Comparison of ENCODE assay signal across 18 mouse cellular contexts in the genomic region with DNA sequence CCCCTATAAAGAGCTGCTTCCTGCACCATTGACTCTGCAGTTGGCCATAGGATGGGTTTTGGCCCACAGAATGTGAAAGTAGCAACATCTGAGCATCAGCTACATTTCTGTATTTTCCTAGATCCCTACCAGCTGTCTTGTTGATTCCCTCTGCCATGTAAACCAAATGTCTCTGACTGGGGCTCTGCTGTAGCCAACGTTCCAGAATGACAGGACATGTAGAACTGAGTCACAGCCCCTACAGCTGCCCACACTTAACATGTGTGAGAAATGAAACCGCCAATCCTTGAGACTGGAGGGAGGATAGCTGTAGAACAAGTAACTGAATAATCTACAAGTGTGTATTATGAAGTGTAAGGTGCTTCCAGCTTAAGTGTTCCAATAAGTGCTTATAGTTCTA.
"Had no signal": no experiment of that assay in that cellular context is flagged by ENCODE, and none has a peak within 500 bp of the region (broad histone marks: within the 10 kb centered on the region; RNA-seq: fewer than 3 reads in every experiment).

No protein-coding gene starts in this region.

- H3K9ac ChIP-seq: lung, embryonic 14.5 days; midbrain, embryonic 12.5 days; neural tube, embryonic 13.5 days; neural tube, embryonic 15.5 days had no signal

- H3K27ac ChIP-seq: midbrain, embryonic 10.5 days; midbrain, embryonic 12.5 days; neural tube, embryonic 13.5 days; neural tube, embryonic 15.5 days had no signal

- H3K9me3 ChIP-seq: midbrain, embryonic 10.5 days; midbrain, embryonic 12.5 days; neural tube, embryonic 13.5 days; neural tube, embryonic 15.5 days had no signal

- H3K4me1 ChIP-seq: midbrain, embryonic 10.5 days; midbrain, embryonic 12.5 days had no signal

- DNase-seq: lung, embryonic 14.5 days; lung, postnatal 10 days; lung, postnatal 4 days; midbrain, embryonic 14.5 days; retina, postnatal 1 day; right cerebral cortex, adult 18-20 months; right cerebral cortex, postnatal 25 days; right cerebral cortex, postnatal 4 days; spleen, adult 18-20 months; thymus, adult 18-20 months; thymus, postnatal 14 days; thymus, postnatal 36 days had no signal

- H3K4me3 ChIP-seq: midbrain, embryonic 10.5 days; midbrain, embryonic 12.5 days; myocyte; neural tube, embryonic 13.5 days; neural tube, embryonic 15.5 days had no signal

- ATAC-seq: midbrain, embryonic 16.5 days had no signal

- H3K4me2 ChIP-seq: lung, embryonic 14.5 days; midbrain, embryonic 12.5 days; neural tube, embryonic 13.5 days; neural tube, embryonic 15.5 days had no signal

- H3K27me3 ChIP-seq: midbrain, embryonic 12.5 days; neural tube, embryonic 13.5 days; neural tube, embryonic 15.5 days had no signal

- H3K36me3 ChIP-seq: midbrain, embryonic 10.5 days; midbrain, embryonic 12.5 days; neural tube, embryonic 13.5 days; neural tube, embryonic 15.5 days had no signal
